Mouse (Mus musculus) frontal cortex, postnatal 36 days (tissue): Measurements from ENCODE around the gene Itgb2.

Experiments
- DNase-seq, 2 experiments: peaks; one replicate each; pipeline ENCODE4 v3.0.0; 2022; ENCODE audit warnings: low spot score in 2 of 2

The Itgb2 gene

GRCm38 (mm10) chr10:77530140-77530539 lies at the start of gene Itgb2:
Gene Itgb2 (plus strand): TSS chr10:77530252.
- no peak for DNase-seq

- DNase-seq, result no peak
Observed at GRCm38 (mm10) chr10:77481814-77482213, 48.2 kb upstream of the Itgb2 start.

GRCm38 (mm10) chr10:77484205-77484935 lies 45.7 kb upstream of the Itgb2 start:
- no peak for DNase-seq

GRCm38 (mm10) chr10:77485786-77486185 lies 44.3 kb upstream of the Itgb2 start:
- no peak for DNase-seq

- DNase-seq, result no peak
Observed at GRCm38 (mm10) chr10:77488168-77488567, 41.9 kb upstream of the Itgb2 start.

- no peak for DNase-seq
Observed at GRCm38 (mm10) chr10:77491585-77491984, 38.5 kb upstream of the Itgb2 start.

- DNase-seq, result no peak
Observed at GRCm38 (mm10) chr10:77492885-77493284, 37.2 kb upstream of the Itgb2 start.

GRCm38 (mm10) chr10:77497185-77497584 lies 32.9 kb upstream of the Itgb2 start:
- no peak for DNase-seq

GRCm38 (mm10) chr10:77498254-77498653 lies 31.8 kb upstream of the Itgb2 start:
- DNase-seq, result no peak

GRCm38 (mm10) chr10:77500636-77501035 lies 29.4 kb upstream of the Itgb2 start:
- DNase-seq, result no peak

GRCm38 (mm10) chr10:77502967-77503922 lies 26.8 kb upstream of the Itgb2 start:
- no peak for DNase-seq

- DNase-seq, result no peak
Observed at GRCm38 (mm10) chr10:77504143-77504542, 25.9 kb upstream of the Itgb2 start.

- DNase-seq, result no peak
Observed at GRCm38 (mm10) chr10:77506526-77506925, 23.5 kb upstream of the Itgb2 start.

GRCm38 (mm10) chr10:77506961-77507577 lies 23.0 kb upstream of the Itgb2 start:
- DNase-seq, result no peak

- no peak for DNase-seq
Observed at GRCm38 (mm10) chr10:77507779-77508178, 22.3 kb upstream of the Itgb2 start.

- DNase-seq, result no peak
Observed at GRCm38 (mm10) chr10:77508744-77509143, 21.3 kb upstream of the Itgb2 start.

GRCm38 (mm10) chr10:77509403-77510187 lies 20.5 kb upstream of the Itgb2 start:
- DNase-seq, result peak; percentile 71 to 78

GRCm38 (mm10) chr10:77510225-77510982 lies 19.6 kb upstream of the Itgb2 start:
- DNase-seq, result no peak

GRCm38 (mm10) chr10:77515385-77516348 lies 14.4 kb upstream of the Itgb2 start, which contains the start of gene Fam207a:
Gene Fam207a (minus strand): TSS chr10:77515785.
- peak; percentile 94 to 96 for DNase-seq
